Mouse (Mus musculus): ENCODE measurements at regions not wholly inside any gene's neighbourhood (a gene's known extent, or its start where the extent isn't known, plus 50 kb on each side); places are given as distances from the start of the nearest gene placed in this dataset. TPM values are rescaled to one million over a fixed set of nuclear protein-coding genes. Genes with fewer than 3 reads are reported as not detected.
A peak's percentile ranks its signal among the peaks of the same experiment; 100 is the strongest.

DNA sequence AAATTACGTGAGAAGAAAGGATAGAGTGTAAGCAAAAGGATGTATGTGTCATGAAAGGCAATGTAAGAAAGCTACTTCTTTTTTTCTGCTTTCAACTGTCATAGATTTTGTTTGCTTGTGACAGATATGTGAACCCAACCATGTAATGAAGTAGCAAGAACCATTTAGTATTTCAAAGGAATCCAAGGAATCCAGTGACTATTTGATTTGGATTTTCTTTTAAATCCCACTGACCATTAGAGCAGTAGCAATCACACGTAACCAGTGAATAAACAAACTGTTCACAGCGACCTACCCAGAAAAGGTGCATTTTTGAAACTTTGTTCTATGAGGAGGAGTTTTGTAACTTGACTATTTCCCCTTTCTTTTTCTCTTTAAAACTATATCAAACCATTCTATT, 981.2 kb upstream of the Luzp2 start:
- no peak for DNase-seq

DNA sequence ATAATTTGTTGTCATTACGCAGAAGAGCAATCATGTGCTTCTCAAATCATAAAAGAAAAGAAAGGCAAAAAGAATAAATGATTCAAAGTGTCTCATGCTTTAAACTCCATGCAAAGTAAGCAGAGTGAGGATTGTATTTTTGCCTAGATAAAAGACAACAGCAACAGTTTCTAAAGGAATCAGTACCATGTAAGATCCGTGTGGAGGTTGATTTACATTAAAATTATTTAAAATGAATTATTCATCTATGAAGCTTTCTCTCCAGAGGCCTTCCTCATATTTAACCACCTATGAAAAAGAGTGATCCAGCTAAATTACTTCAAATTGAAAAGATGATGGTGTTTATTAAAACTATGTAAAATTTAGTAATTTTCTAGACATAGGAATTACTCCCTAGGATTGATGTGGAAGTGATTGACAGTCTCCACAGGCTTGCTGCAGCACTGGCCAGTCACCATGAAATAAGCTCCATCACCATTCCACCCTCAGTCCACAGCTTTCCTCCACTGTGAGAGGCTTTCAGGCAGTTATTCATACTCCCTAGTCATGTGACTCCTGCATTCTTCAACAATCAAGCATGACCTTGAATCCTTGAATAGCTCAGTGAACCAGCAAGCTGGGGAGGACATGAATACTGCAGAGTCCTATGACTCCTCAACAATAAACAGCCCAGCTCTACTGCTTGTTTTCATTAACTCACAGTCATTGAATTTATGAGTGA, 962.7 kb upstream of the Luzp2 start:
- no peak for DNase-seq

DNA sequence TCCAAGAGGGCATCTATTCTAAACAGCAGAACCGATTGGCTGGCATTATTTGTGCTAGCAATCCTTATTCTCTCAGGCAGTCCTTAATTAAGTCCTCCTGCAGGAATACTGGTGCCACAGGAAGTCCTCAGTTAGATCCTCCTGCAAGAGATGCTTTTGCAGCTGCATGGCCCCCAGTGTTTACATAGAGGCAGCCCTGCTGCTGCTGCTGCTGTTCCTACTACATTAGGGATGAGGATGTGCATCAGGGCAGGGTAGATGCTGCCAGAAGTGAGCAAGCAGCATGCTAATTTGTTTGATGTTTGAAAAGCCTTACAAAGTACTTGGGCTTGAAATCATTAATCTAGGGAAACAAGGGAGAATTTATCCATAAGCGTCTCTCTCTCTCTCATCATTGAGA, 922.3 kb upstream of the Luzp2 start:
- DNase-seq, result no peak

DNA sequence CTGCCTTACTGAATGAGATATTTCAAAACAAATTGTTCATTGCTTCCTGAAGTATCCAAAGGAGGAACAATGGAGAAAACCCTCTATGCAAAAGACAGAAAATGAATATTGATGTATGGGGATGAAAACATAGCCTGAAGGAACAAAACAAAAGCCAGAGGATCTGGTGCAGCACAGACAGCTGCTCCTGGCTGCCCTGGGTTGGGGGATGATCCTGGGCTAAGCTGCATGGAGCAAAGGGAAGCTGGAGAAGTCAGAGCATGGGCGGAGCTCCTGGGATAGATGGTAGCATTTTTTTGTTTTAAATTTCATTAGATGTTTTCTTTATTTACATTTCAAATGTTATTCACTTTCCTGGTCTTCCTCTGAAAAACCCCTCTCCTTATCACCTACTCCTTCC, 879.6 kb upstream of the Luzp2 start:
- no peak for DNase-seq

DNA sequence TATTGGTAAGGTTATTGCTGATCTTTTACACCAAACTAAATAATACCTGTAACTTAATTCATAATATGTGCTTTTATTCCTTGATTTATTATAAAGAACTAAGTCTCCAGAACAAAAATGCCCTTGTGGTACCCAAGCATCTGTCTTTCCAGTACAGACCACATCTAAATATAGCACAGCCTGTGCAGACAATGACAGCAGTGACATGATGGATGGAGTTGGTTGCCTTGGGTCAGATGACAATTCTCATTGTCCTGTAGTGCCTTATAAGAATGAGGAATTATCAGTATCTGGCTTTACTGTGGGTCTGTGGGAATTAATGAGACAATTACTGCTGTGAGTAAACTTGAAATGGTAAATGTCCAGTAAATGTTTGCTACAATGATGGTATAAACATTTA, 859.8 kb upstream of the Luzp2 start:
- DNase-seq, result no peak

DNA sequence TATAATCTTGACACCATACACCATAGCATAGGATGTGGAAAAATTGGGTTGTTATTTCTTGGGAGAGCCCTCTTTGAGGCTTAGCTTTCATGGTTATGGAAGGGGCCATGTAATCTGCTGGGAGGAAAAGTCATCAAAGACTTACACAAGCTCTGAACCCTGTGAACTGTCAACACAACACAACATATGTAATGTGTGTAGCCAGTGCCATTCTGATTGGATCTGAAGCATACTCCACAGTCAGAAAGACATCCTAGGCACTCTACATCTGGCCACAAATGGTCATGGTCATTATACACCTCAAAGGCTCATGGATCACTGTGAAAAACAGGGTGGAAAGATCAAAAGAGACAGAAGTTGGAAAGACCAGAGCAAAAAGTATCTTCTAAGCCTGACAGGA, 839.3 kb upstream of the Luzp2 start:
- no peak for DNase-seq

DNA sequence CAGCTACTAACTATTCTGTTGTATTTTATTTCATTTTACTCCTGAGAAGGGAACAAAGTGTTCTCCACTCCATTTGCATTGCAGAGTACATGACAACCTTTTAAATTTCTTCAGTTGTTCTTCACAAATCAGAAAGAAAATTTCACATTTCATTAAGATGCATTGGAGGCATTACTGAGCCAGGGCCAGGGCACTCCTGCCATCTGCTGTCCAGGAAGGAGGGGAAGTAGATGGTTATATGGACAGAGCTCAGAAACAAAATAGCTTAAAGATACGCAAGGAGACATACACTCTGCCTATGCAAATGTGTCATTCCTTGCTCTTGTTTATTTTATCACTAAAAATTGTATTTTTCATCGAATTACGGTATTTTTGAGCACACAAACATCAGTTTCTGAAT, 826.6 kb upstream of the Luzp2 start:
- peak; percentile 6 for DNase-seq

Small RNA genes lying in the stretch of these regions (microRNA-seq; reads per million reads assigned to microRNA genes)
- gene Gm27921, result not detected
- not detected for gene Mir6238

Data from adrenal gland, postnatal 10 days (tissue).